Mouse (Mus musculus) ovary, adult 18-20 months (tissue): ENCODE data around the gene Dstn.

Source experiments
- DNase-seq: peaks from one replicate; pipeline ENCODE4 v3.0.0; 2022; ENCODE audit warnings: low spot score, mixed read lengths

Gene Dstn

DNA sequence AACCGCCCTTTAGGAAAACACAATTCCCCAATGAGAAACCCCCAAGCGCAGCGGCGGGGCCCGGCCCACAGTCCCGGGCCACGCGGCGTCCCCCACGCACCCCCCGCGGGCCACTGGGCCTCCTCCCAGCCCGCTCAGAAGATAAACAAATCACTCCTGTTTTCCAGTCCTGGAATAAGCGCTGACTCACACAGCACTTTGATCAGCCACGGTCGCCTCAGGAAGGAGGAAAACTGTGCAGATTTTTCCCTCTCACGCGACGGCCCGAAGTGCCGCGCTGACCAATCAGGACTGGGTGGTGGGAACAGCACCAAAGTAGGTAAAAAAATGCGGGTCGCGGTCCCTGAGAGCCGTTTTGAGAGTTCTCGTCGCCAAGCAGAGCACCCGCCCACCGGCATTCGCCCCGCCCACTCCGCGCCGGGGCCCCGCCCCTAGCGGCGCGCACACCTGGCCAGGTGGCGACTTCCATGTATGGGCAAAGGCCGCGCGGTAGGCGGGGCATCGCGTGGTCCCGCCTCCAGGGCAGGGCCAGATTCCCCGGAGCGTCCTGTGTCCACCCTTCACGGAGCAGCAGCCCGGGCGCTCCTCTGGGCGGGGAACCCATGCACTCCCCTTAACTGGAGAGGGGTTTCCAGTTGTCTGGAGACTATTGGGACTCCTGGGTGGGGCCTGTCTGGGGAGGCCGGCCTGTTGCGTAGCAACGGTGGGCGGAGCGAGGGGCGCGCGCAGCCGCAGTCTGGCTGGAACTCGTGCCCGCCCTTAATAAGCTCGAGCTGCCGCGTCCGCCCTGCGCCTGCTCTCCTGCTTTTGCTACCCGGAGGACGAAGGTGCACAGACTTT, at the start of gene Dstn:
Gene Dstn, plus strand, starts transcription at position 561 of the 840 bp plus-strand sequence.
- peak; percentile 96 for DNase-seq

DNA sequence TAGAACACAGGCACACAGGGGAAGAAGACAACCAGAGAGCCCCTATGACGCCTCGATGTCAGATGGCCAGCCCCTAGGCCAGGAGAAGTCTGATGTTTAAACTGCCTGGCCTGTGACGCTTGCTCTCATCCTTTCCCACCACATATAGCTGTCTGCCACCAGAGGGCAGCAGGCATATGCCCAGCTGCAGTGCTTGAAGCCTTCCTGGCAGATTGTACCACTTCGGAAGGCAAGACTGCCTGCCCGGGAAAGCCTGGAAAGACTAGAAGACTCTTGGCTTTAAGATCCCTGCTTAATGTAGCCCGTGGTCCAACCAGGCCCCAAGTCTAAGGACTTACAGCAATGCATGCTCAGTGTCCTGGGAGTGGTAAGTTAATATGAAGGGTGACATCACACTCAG, 47.8 kb upstream of the Dstn start:
- peak; percentile 67 for DNase-seq

DNA sequence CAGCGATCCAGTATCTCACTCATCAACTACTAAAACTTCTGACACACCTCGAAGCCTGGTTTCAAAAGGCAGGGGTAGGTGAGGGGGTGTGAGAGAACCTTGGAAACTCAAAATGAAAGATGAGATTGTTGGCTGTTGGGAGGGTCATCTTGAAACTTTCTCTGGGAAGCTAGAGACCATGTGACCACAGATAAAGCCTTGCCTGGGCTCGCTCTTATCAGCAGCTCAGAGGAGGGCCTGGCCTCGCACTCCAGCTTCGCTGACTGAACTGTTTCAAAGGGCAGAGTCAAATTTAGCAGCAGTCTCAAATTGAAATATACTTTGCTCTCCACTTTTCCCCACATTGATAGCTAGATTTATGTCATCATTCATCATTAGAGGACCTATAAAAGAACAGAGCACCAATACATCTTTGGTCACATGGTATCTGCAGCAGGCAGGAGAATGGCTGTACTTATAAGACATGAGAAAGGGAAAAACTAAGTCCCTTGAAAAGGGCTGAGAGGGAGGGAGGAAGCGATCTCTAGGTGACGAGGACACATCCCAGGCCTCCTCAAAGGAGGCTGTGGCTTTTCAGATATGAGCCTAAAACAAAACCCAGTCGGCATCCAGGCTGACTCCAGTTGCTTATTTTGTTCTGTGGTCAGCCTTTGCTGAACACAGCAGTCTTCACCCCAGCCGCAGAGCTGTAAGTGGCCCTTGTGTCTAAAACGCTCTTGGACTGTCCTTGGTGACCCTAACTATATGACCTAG, 44.0 kb upstream of the Dstn start:
- peak; percentile 80 for DNase-seq

DNA sequence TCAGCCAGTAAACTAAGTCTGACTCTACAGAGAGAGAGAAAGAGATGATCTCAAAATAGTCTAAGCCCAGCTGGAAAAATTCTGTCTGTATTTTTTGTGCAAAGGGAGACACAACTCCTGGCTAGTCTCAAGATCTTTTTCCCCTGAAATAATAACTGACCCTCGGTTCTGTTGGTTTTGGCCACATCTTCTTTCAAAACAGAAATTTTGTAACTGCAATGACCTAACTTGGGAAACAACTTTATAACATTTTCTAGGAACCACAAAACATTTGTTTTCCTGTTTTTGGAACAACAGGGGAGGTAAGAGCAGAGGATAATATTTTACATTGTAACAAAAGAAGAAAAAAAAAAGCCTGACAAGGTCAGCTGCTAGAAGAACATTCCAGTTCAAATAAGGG, 39.1 kb upstream of the Dstn start:
- no peak for DNase-seq

DNA sequence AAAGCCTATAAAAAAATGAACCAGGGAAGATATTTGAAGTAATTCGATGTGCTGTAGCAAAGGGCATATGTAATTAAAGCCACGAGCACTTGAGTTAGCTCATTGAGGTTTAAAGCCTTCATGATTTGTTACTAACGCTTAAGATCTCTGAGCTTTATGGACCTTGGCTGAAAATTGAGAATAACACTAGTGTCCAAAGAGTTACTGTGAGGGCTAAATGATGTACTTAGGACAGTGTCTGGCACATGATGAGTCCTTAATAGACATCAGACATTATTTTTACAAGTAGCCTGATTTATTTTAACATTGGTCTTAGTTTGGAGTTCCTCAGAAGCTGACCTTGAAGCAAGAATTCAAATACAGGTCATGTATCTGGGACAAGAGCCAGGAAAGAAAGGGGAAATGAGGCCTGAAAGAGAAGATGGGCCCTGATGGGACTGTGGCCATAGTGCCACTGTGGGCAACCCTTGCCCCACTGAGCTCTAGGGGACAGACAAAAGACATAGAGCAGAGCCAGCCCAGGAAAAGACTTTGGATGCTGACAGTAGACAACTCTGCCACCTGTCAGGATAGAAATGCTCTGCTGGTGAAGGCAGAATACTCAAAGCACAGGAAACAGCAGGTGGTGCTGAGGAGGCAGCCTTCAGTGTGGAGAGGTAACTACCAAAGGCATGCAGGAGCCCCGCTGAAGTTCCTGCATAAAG, 38.0 kb upstream of the Dstn start:
- no peak for DNase-seq

DNA sequence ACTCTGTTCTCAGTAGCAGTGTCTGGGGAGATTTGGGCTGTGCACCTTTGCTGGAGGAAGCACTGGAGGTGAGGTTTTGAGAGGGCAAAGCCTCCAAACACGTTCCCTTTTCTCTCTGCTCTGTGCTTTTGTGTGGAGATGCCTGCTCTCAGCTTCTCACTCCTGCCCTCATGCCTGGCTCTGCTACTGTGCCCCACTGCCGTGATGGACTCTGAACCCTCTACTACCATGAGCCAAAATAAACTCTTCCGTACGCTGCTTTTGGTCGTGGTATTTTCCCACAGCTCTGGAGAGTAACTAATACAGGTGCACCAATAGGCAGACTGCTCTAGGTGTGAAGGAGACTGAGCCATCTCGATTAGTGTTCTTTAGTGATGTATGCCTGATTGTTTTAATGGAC, 35.8 kb upstream of the Dstn start:
- no peak for DNase-seq

DNA sequence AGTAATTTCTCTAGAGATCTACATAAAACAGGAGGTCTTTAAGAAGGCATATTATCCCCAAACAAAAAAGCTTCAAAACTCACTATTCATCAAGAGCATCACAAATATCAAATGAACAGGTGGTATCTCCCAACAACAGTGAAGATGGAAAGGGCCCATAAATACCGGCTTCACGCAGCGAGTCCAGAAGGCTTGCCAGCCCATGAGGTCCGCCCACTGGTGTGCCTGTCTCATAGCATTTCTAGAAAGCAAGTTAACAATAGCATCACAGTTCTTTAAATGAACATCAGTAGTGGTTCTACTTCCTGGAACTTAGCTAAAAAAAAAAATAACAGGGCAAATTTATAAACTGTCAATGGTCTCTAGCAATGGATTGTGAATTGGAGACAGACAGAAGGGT, 33.1 kb upstream of the Dstn start:
- DNase-seq = no peak

DNA sequence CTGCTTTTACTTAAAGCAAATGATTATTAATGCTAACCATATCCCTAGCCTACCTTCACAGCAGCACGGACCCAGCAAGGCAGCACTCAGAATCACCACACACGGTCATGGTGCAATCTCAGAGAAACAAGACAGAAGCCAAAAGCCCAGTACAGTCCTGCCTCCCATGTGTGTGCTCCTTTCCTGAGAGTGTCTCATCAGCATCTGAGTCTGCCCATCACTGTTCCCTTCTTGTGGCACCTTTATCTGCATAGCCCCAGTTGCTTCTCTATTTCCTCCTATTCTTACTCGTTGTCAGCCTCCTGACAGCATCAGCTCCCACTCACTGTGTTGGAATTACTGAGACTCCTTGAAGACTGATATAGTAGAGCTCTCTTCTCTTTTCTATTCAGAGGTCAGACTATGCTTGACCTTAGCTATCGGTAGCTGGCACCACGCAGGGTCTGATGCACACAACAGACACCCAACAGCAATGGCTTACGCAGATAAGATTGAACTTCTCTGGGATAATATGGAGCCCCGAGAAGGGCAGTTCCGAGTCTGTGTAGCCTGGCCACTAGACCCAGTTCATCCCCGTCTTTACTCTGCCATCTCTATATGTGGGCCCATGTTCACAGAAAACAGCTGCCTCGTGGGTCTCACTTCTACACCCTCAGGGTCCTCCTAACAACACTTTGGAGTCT, 32.4 kb upstream of the Dstn start:
- DNase-seq = no peak

DNA sequence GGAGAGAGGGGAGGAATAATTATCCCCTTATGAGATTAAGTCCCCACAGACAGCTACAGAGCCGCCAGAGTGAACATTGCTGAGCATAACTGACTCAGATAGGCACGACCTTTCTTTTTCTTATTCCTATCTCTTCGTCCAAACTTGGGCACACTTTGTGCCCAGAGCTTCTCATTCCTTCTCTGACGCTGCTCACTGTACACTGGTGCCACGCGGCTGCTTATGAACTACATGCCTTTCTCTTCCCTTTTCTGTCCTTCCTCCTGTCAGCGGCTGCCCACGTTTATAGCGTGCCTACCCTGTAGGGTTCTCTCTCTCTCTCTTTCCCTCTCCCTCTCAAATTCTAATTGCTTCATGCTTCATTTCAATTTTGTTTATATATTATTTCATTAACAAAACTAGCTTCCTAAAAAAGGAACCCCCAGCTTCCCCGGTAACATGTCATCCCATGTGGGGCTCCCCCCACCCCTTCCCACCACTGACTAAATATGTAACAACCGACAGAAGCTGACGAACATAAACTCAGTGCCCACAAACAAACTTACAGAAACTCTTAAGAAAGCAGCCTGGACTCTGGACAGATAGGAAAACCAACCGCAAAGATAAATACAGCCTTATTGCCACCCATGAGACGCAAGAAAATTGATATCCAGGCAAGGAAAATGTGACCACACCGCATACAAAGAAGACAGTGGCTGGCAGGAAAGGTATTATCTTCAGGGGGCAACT, 25.8 kb upstream of the Dstn start:
- DNase-seq = no peak

DNA sequence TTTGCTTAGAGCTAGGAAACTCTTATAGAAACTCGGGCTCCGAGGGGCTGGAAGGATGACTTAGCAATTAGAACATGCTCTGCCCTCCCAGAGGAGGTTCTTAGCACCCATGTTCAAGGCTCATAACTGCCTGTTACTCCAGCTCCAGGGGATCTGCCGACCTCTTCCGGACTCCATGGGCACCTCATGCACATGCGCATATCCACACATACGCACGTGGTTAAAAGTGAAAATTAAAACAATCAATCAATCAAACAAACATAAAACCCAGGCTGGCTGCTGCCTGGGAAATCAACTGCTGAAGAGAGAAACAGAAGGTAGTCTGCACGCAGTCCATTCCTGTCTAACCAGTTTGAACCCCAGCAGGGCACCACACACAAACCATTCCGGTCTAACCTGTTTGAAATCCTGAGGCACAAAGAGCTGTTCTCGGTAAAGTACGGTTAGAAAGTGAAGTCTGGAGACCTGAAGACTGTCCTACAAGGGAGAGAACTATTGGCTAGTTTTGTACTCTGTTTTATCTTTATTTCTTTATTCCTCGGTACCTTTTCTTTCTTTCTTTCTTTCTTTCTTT, 25.2 kb upstream of the Dstn start:
- DNase-seq = no peak

DNA sequence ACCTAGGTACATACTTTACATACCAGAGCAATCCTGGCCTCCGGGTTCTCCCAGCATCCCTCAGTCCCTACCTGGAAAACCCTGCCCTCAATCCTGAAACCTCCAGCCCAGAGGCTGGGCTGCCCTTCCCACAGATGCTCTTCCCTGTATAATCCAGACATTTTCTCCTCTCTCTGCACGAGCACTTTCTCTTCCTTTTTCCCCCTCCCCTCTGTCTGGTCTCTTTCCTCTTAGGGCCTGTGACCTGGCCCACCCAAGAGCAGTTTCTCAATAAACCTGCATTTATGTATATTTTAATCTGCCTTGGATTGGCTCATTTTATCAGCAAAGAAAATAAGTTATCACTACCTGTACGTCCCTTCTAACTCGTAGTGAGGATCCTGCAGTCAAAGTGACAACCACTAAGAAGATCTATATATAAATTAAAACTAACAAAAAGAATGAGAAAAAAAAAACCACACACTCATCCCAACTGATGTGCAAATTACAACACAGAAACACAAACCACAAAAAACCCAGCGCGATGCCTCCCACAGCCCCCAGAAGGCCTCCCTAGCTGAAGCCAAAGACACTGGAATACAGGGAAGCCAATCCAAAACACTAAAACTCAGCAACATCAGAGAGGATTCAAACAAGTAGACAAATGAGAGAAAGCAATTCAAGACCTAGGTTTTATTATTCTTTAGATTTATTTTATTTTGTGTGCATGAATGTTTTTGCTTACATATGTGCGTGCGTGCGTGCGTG, 23.6 kb upstream of the Dstn start:
- DNase-seq = no peak

DNA sequence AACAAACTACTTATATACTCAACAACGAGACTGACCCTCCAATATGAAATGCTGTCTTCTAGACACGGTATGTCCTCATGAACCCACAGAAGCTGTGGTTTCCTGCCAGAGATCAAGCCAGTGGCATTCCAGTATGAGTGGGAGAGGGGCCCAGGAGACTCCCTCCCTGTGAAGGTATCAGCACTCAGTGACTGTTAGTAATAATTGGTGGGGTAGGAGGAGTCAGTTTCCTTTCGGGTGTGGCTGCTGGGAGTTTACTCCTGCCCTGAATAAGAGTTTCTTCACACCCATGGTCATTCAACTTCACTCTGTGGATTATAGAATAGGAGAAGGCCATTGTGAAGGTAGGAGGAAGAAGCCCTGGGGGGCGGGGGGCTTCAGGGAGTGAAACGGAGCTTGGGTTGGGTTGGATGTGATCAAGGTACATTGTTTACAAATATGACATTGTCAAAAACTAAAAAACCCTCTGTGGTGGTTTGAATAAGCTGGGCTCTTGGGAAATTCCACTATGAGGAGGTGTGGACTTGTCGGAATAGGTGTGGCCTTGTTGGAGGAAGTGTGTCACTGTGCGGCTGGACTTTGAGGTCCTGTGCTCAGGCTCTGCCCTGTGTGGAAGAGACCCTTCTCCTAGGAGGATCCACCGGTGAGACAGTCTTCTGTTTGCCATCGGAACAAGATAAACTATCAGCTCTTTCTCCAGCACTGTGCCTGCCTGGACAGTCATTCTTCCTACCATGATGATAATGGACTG, 15.5 kb upstream of the Dstn start:
- DNase-seq = no peak

DNA sequence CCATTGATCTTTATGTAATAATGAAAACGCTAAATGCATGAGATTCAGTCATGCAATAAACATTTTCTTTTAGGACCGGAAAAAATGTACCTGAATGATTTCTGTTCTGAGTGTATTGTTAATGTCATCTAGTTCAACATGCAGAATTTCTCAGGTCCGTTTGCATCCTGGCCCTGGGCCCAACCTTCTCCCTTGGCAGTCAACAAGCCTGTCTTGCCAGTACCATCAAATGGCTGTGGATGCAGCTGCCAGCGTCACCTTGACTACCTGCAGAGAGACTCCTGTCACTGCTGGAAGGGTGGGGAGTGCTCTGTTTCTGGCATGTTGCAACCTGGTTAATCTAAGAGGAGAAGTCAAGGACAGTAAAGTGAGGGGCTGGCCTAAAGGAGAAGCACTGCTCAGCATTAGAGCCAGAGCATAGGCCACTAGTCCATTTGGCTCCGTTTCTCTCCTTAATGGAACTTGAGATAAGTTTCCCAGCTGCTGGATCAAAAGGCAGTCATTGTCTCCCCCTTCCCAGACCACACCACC, 14.2 kb upstream of the Dstn start:
- no peak for DNase-seq

DNA sequence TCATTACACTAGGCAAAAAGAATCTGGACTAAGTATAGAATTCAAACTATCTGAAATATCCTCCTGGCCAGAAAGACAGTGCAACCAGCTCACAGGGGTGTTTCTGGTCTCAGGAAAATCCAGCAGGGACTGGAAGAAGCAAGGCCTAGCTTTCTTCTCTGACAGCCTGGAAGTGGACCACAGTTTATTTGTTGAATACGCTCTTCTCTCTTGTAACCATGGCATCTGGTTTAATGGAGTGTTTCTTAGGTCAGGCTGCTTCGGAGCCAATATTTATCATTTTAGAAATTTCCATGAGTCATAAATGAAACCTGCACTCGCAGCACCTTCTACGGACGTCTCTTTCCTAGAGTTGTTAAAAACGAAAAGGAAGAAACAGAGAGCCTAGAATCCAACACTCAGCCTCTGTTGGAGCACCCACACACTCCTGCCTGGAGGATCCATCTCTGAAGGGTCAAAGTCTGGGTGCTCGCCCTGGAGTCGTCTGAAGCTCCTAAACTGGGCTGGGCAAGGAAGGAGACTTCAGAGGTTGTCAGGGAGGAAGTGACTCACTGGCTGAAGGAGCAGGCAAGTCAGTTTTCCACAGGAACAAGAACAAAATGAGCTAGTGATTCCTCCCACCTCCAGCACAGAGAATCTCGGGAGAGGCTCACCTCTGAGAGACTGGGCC, 11.6 kb upstream of the Dstn start:
- no peak for DNase-seq

DNA sequence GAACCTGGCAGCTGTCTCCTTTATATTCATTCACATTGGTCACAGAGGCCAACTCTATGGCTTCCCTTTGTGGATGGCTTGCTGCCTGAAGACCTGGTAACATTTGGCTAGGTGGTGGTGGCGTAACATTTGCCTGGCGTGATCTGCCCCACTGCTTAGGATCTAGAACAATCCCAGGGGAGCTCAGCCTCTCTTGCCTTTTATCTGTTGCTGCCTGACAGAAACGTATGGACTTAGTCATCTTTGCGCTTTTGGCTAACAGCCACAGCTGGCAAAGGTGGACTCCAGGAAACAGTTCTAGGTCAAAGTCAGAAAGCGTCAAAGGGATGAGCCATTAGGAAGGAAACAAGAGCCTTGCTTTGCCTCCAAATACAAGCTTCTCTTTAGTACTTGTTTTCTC, 10.2 kb upstream of the Dstn start:
- peak; percentile 32 for DNase-seq

DNA sequence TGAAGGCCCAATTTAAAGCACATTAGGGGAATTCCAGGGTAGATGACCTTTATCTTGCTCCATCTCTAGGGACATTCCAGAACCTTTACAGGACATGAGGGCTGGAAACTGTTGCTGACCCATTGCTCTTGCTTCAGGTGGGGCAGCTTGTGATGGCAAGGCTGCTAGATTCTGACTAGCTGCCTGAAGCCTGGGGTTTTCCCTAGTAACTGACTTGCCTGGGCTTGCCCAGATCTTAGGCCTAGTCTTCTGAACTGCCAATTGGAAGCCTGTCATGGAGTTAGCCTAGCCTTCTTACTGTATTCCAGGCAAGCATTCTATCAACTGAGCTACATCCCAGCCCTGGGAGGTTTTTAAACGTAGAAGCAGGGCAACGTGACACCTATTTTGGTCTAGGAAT, 5.9 kb upstream of the Dstn start:
- DNase-seq = no peak

DNA sequence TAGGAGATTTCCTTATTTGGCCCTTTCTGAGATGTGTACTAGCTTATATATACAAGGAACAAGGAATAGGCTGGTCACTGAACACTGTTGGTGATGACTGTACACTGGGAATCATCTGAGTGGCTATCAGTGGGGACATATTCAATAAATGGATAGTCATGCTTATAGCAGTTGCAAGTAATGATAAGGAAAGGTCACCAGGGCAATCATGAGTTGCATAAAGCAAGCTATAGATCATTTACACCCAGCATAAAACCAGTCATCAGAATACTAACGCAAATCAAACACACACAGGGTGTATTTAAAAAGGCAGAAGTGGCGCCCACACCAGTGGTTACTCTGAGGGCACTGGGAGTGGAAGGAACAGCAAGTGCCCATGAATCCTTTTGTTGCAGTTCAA, 2.9 kb upstream of the Dstn start:
- DNase-seq = no peak

DNA sequence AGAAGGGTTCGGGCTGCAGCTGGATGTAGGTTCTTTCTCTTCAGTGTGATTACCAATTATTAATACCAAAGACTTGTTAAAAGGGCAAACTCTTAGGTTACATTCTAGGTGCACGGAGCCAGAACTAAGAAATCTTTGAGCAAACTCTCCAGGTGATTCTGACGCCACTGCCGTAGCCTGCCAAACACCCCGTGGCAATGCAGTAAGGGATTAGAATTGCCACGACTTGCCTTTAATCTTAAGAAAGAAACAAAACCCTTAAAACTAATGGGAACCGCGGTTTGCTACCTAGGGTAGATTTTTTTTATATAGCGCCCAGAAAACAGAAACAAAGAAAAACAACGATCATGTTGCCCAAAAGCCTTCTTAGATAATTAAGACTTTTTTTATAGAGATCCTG, 899 bp upstream of the Dstn start:
- DNase-seq = no peak

DNA sequence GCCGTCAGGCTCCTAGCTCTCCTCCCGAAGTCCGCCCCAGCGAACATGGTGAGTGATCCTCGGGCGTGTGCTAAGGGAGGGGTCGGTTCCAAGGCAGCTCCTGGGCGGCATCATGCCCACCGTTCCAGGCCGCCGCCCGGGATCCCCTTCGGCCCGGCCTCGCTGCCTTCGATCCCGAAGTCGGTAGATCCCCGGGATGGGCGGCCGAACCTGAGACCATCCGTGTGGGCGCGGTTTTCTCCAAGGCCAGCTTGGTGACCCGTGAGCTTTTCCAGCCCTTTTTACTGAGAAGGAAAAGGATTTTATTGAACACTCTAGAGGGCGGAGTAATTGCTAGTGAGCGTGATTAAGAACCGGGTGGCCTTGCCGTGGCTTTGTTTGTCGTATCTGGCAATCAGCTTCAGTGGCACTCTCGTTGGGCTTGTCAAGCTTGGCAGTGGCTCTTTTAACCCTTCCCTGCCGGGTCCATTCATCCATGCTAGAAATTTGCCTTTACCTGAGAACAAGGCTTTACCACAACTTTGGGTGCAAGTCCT, 548 bp downstream of the Dstn start:
- peak; percentile 47 for DNase-seq
